Mouse (Mus musculus) myocyte (in vitro differentiated cells): ENCODE measurements at regions not wholly inside any gene's neighbourhood (a gene's known extent, or its start where the extent isn't known, plus 50 kb on each side); places are given as distances from the start of the nearest gene placed in this dataset.

Source experiments
- CEBPB ChIP-seq: IDR thresholded peaks from 2 replicates; pipeline ENCODE4 v1.6.1; 2011; ENCODE audit warnings: mild to moderate bottlenecking, moderate library complexity; ENCODE audit not compliant: poor library complexity, insufficient read depth, severe bottlenecking
- MAX ChIP-seq: IDR thresholded peaks from one replicate; pipeline ENCODE4 v1.6.1; 2011; ENCODE audit warnings: low read depth, mild to moderate bottlenecking, control low read depth
- POLR2A ChIP-seq: IDR thresholded peaks from one replicate; pipeline ENCODE4 v1.6.1; 2011; ENCODE audit warnings: low read depth, mild to moderate bottlenecking, control low read depth, moderate library complexity; ENCODE audit not compliant: insufficient read length

GRCm38 (mm10) chr3:68762988-68763387, 72.5 kb downstream of the Il12a start:
- TF ChIP-seq POLR2A (no peak), MAX (no peak), CEBPB (no peak)
